Mouse (Mus musculus) testis, adult 2 months (tissue): ENCODE measurements around the gene Myoz1. TPM values are rescaled to one million over a fixed set of nuclear protein-coding genes. Genes with fewer than 3 reads are reported as not detected.

Experiments
- H3K27ac ChIP-seq: fragments of 200-500 bp; 2 replicates; pipeline ENCODE4 v1.5.1; 2012; ENCODE audit warnings: low read depth, low read length; ENCODE audit not compliant: control insufficient read depth, insufficient read depth
- H3K27me3 ChIP-seq: fragments of 200-500 bp; 2 replicates; pipeline ENCODE4 v1.6.1; 2012; ENCODE audit warnings: mild to moderate bottlenecking, low read length, moderate library complexity; ENCODE audit not compliant: control insufficient read depth, insufficient read depth
- H3K36me3 ChIP-seq: fragments of 200-500 bp; 2 replicates; pipeline ENCODE4 v1.6.1; 2012; ENCODE audit warnings: mild to moderate bottlenecking, low read length; ENCODE audit not compliant: control insufficient read depth, insufficient read depth
- H3K4me1 ChIP-seq: fragments of 200-500 bp; 2 replicates; pipeline ENCODE4 v1.6.1; 2012; ENCODE audit warnings: low read length; ENCODE audit not compliant: control insufficient read depth, insufficient read depth
- H3K4me3 ChIP-seq: fragments of 200-500 bp; 2 replicates; pipeline ENCODE4 v1.5.1; 2012; ENCODE audit warnings: low read depth, mild to moderate bottlenecking, low read length, moderate library complexity, mixed read lengths; ENCODE audit not compliant: control insufficient read depth
- CTCF ChIP-seq: fragments of 200-500 bp; IDR thresholded peaks from 2 replicates; pipeline ENCODE4 v1.5.1; 2012; ENCODE audit warnings: low read depth, mild to moderate bottlenecking, inconsistent platforms, low read length, moderate library complexity; ENCODE audit not compliant: control insufficient read depth, insufficient read depth, insufficient replicate concordance
- POLR2A ChIP-seq: fragments of 200-500 bp; IDR thresholded peaks from 2 replicates; pipeline ENCODE4 v1.6.1; 2012; ENCODE audit warnings: low read depth, mild to moderate bottlenecking, inconsistent platforms, low read length, moderate library complexity; ENCODE audit not compliant: control insufficient read depth
- polyA plus RNA-seq: library from polyadenylated mRNA; depleted of rRNA; stranded (reverse); fragments of >200 nt; gene quantifications from 2 replicates; pipeline ENCODE4 v1.2.3, GENCODE M21; 2012

The Myoz1 gene
- polyA plus RNA-seq, 1 experiment: 0.47 TPM

DNA sequence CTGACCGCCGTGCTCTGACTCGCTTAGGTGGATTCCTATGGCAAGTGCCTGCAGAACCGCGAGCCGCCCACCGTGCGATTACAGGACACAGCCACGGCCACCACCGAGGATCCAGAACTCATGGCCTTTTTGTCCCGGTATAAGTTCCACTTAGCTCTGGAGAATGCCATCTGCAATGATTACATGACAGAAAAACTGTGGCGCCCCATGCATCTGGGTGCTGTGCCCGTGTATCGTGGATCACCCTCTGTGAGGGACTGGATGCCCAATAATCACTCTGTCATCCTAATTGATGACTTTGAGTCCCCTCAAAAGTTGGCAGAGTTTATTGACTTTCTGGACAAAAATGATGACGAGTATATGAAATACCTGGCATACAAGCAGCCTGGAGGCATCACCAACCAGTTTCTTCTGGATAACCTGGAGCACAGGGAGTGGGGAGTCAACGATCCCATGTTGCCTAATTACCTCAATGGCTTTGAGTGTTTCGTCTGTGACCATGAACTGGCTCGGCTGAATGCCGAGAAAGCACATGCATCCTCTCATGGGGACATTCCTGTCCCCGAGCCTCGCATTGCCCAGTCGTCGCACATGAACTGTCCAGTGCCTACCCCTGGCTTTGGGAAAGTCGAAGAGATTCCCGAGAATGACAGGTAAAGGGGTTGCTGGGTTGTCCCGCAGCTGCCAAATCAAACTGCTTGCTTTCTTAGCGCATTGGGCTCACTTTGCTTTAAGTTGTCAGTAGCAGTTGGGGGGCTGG lies 39.6 kb upstream of the Myoz1 start:
- Histone ChIP-seq H3K4me3 (peak overlapping the region; percentile 88), H3K27ac (peak overlapping the region; percentile 28; the same call in 1 of the 2 replicates), H3K27me3 (no peaks in the 10 kb centered on the region), H3K4me1 (peaks cover 12% of the 10 kb centered on the region), H3K36me3 (no peaks in the 10 kb centered on the region; the same call in 1 of the 2 replicates)
- TF ChIP-seq POLR2A: no peak
- TF ChIP-seq CTCF: no peak

DNA sequence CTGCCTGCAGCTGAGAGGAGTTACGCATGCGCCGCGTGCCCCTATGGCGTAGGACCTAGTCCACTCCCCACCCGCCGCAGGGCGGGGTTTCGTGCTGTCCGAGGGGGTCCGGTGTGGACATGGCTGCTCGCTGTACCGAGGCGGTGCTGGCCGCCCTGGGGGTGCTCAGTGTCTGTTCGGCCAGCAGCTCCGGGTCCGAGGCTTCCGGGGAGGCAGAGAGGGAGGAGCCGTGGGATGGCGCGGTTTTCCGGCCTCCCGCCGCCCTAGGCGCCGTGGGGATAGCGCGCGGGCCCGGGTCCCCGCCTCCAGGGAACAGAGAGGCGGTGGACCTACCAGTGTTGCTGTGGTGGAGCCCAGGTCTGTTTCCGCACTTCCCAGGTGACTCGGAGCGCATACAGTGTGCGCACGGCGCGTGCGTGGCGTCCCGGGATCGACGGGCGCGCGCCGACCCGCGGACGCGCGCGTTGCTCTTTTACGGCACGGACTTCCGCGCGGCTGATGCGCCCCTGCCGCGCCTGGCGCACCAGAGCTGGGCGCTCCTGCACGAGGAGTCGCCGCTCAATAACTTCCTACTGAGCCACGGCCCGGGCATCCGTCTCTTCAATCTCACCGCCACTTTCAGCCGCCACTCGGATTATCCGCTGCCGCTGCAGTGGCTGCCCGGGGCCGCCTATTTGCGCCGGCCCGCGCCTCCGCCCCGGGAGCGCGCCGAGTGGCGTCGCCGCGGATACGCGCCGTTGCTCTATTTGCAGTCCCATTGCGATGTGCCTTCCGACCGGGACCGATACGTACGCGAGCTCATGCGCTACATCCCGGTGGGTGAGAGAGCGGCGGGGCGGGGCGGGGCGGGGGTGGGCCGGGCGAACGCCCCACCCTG lies 38.8 kb upstream of the Myoz1 start, which contains the start of gene Fut11:
Fut11 (plus strand) TSS at position 85 of the 877 bp plus-strand sequence.
- H3K27ac ChIP-seq: peak within 1 kb of the TSS; percentile 87
- peak; percentile 41; the same call in 1 of the 2 replicates for TF ChIP-seq POLR2A
- no peak for TF ChIP-seq CTCF
- peak within 1 kb of the TSS; percentile 88 for H3K4me3 ChIP-seq
- H3K36me3 ChIP-seq: no peaks in the 10 kb centered on the region; the same call in 1 of the 2 replicates
- peaks cover 12% of the 10 kb centered on the region for H3K4me1 ChIP-seq
- no peaks in the 10 kb centered on the region for H3K27me3 ChIP-seq

DNA sequence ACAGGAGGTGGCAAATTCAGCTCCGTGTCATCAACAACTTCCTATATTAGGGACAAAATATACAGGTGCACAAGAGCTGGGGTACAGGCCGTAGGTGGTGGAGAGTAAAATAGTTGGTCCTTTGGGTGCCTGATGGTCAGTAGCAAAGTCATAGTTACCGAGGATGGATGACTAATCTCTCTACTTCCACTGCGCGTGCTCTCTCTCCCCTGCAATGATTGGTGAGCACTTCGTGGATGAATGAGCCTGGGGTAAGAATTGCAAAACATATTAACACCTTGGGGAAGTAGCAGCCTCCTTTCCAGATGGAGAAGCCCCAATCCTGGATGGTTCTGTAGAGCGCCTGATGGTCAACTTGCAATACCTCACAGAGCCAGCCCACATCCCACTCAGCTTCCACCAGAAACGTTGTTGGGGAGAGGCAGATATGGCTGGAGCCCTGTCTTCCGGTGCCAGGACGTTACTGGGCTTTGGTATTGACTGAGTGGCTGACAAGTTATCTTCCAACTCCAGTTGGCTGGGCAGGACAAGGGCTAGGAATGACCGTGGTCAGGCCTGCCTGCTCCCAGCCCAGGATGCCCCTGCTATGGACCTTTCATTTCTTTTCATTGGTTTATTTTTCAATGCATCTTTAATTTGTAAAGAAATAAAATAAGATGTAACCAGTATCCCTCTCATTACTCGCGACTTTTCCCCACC lies 38.0 kb upstream of the Myoz1 start:
- TF ChIP-seq POLR2A: no peak
- TF ChIP-seq CTCF: no peak
- Histone ChIP-seq H3K4me3 (peak overlapping the region; percentile 88), H3K27me3 (no peaks in the 10 kb centered on the region), H3K36me3 (no peaks in the 10 kb centered on the region; the same call in 1 of the 2 replicates), H3K4me1 (peaks cover 12% of the 10 kb centered on the region), H3K27ac (peak overlapping the region; percentile 87)

DNA sequence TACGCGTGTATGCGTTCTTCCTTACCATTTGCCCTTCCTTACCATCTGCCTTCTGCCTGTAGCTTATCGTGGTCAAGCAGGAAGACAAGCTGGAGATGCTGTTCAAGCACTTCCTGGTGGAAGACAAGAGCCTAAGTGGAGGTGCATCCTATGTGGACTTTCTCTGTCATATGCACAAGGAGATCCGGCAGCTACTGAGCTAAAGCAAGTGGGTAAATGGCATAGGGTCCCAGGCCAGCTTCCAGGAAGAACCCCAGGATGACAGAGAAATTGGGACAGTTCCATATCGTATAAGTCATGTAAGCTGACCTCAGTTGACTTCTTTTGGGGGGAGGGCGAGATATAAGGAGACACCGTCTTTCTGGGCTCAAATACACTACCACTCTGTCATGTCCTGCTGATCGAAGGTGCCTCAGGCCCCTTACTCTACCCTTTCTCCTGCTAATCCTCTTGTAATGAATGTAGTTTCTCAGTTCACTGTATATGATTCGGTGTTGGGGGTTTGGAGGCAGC lies 37.3 kb upstream of the Myoz1 start:
- TF ChIP-seq CTCF (no peak), POLR2A (no peak)
- H3K36me3 ChIP-seq: peaks cover 3% of the 10 kb centered on the region

DNA sequence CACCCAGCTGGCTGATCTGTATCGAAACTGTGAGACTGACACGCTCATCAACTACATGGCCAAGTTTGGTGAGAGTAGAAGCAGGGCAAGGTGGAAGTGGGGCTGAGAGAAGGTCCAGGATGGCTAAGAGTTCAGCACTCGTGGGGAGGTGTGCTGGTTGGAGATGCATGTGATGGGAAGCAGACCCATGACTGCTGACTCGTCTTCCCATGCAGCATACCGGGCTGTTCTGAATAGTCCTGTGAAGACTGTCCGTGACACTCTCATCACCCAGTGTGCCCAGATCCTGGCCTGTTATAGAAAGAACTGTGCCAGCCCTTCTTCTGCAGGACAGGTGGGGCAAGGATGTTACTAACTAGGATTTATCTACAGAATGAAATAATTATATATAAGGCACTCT lies 35.4 kb upstream of the Myoz1 start:
- TF ChIP-seq CTCF: no peak; the same call in 1 of the 2 replicates
- no peak for TF ChIP-seq POLR2A
- peaks cover 12% of the 10 kb centered on the region for H3K4me1 ChIP-seq
- no peak overlapping the region for H3K4me3 ChIP-seq
- peaks cover 3% of the 10 kb centered on the region for H3K36me3 ChIP-seq
- no peak overlapping the region for H3K27ac ChIP-seq
- H3K27me3 ChIP-seq: no peaks in the 10 kb centered on the region

More for the DNA sequence above, 37.3 kb upstream of the Myoz1 start:
- Histone ChIP-seq H3K4me1 (peaks cover 12% of the 10 kb centered on the region), H3K27ac (no peak overlapping the region), H3K4me3 (no peak overlapping the region), H3K27me3 (no peaks in the 10 kb centered on the region)

DNA sequence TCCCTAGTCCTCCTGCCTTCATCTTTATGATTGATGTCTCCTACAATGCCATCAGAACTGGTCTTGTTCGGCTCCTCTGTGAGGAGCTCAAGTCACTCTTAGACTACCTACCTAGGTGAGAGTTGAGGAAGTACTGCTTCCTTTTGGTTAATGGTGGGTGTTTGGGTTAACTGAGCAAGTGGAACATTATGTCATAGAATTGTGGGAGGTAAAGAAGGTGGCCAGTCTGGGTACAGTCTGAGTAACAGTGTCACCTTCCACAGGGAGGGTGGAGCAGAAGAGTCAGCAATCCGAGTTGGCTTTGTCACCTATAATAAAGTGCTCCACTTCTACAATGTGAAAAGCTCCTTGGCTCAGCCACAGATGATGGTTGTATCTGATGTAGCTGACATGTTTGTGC lies 32.7 kb upstream of the Myoz1 start:
- H3K27me3 ChIP-seq: no peaks in the 10 kb centered on the region
- H3K36me3 ChIP-seq: peaks cover 3% of the 10 kb centered on the region
- no peak overlapping the region for H3K4me3 ChIP-seq
- no peaks in the 10 kb centered on the region for H3K4me1 ChIP-seq
- TF ChIP-seq POLR2A (no peak), CTCF (no peak)
- no peak overlapping the region for H3K27ac ChIP-seq

DNA sequence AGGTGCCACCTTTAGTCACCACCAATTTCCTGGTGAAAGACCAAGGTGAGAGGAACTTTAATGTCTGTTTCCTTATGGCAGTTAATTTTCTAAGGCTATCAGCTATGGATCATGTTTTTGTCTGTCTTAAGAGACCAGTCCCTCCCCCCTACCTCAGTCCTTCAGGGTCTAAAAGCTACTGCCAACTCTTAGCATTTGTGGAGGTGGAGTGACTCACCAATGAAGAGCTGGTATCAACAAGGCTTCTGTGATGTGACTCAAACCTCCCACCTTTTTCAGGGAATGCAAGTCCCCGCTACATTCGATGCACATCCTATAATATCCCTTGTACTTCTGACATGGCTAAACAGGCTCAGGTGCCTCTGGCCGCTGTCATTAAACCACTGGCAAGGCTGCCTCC lies 30.2 kb upstream of the Myoz1 start:
- H3K27ac ChIP-seq: no peak overlapping the region
- H3K36me3 ChIP-seq: peaks cover 10% of the 10 kb centered on the region
- no peak for TF ChIP-seq CTCF
- no peak for TF ChIP-seq POLR2A
- H3K27me3 ChIP-seq: no peaks in the 10 kb centered on the region
- H3K4me1 ChIP-seq: no peaks in the 10 kb centered on the region
- no peak overlapping the region for H3K4me3 ChIP-seq
